Mouse (Mus musculus): ENCODE results near the gene Cry2.

DNA sequence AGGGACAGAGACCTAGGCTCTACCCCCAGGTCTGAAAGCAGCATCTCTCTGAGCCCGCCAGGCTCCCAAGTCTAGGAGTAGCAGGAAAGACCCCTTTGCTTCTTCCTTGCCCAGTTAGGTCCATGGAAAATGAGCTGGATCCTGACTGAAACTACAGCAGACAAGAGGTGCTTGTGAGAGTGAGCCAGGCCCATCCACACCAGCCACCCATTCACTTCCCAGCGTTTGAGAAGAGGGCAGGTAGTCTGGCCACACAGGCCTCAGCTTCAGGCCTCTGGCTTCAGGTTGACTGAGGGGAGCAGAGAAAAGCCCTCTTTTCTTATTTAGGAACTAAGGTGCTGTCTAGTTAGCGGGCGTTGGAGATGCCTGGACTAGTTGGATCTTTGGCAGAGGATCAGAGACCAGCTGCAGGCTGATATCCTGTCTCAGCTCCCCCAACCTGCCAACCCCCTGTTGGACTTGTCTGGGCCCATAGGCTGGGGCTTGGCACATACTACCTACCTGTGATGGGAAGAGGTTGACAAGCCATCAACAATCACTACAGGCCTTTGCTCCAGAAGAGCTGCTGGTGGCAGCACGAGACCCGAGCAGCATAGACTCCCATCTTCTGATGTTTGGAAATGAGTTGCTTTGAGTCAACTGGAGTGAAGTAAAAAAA lies 71.1 kb downstream of the Cry2 start:
- TF ChIP-seq CTCF (IDR thresholded peaks at IDR 0.05) (no peak), EP300 (IDR thresholded peaks at IDR 0.05) (no peak)

Measured in lung, postnatal 0 days (tissue).